Mouse (Mus musculus) ovary, adult 2 months (tissue): ENCODE data around the gene Vps72. TPM values are rescaled to one million over a fixed set of nuclear protein-coding genes. Genes with fewer than 3 reads are reported as not detected.

Experiments used
- polyA plus RNA-seq: library from polyadenylated mRNA; depleted of rRNA; stranded (reverse); fragments of >200 nt; gene quantifications from 2 replicates; pipeline ENCODE4 v1.2.3, GENCODE M21; 2012; rRNA removed

Gene Vps72
- 109 and 113 TPM in 2 replicates for polyA plus RNA-seq

DNA sequence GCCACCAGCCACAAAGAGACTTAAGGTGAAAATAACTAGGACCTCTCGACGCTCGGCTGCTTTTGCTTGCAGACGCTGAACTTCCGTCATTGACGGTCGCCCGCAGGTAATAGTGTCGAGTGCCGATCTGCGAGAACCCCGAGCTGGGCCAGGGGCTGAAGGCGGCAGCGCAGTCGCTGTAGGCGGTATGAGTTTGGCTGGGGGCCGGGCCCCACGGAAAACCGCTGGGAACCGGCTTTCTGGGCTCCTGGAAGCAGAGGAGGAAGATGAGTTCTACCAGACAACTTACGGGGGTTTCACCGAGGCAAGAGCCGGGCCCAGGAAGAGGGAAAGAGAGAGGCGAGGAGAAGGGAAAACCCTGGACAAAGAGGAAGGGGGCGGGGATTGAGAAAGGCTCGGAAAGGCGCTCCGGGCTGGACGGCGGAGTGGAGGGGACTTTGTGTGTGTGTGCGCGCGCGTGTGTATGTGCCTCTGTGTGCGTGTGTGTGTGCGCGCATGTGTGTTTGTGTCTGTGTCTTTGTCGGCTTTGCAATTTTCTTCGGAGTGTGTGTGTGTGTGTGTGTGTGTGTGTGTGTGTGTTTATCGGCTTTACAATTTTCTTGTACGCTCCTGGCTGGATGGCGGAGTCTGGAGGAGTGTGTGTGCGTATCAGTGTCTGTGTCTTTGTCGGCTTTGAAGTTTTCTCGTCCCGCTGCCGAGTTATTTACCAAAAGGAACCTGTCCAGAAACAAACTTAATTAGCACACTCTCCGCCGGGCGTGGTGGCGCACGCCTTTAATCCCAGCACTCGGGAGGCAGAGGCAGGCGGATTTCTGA is at the start of gene Vps72:
Gene Vps72 (plus strand): TSS at position 112 of the 816 bp plus-strand sequence.

DNA sequence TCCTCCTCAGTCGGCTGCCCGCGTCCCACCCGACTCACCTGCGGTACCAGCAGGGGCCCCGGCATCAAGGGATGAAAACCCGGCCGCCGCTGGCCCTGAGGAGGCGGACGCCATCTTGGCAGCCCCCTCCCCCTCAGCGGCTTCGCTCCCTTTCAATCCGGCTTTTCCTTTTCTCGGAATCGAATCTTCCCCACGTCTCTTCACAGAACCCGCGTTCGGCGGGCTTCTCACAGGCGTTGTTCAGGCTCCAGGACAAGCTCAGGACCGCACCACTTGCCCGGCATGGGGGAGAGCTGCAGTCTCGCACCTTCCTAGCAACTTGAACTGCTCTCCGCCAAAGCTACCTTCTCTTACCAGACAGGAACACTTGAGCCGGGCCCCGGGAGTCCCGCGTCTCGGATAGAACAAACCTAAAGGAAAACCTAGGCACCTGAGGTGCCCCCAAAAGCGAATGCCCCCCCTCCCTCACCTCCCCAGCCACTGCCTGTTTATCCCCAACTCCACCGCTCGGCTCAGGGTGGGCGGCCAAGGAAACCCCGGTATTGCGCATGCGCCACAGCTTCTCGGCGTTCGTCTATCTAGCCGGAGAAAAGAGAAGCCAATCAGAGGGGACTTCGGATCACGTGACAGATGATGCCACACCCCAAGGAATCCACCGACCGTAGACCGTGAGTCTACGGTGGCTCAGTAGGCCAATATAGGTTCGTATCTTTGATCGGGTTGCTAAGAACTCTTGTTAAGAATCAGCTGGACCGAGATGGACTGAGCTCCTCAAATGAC is 4.3 kb upstream of the Vps72 start, which contains the start of gene Pip5k1a:
Gene Pip5k1a (minus strand): TSS at position 593 of the 780 bp plus-strand sequence.

DNA sequence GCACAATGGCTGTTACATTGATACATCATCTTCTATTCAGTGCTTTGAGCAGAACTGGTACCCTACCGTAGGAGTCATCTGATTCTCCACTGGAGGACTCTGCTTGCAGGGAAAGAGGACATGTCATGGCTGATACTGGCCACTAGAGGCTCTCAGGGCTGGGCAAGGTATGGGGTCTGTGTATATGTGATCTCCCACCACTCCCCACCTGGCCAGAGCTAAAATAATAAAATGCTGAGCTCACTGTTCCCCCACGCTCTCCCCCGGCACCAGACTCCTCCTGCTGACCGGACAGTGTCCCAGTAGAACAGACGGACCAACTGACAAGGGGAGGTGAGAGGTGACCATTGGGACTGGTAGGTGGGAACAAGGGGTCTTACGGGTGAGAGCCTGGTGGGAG is 13.4 kb downstream of the Vps72 start, which contains the start of gene Tmod4:
Gene Tmod4 (plus strand): TSS at position 231 of the 400 bp plus-strand sequence.

DNA sequence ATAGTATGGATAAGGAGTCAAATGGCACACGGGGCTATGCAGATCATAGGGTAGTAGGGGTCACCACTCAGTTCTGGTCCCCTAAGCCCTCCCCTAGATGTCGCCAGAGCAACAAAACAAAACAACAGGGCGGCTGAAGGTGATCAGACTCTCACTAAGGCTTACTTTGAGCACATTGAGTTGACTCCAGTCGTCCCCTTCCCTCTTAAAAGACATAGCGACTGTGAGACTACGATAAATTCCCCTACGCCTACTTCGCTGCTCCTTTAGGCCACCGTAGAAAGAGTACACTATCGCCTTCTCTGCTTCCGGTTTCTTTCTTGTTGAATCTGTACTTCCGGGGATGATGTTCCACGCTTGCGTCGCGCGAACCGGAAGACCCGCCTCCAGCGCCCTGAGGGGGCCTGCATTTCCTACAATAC is 22.9 kb downstream of the Vps72 start, which contains the start of the genes Scnm1 and Lysmd1:
Gene Scnm1 (minus strand): TSS at position 332 of the 422 bp plus-strand sequence.
Gene Lysmd1 (plus strand): TSS at position 409 of the 422 bp plus-strand sequence.

DNA sequence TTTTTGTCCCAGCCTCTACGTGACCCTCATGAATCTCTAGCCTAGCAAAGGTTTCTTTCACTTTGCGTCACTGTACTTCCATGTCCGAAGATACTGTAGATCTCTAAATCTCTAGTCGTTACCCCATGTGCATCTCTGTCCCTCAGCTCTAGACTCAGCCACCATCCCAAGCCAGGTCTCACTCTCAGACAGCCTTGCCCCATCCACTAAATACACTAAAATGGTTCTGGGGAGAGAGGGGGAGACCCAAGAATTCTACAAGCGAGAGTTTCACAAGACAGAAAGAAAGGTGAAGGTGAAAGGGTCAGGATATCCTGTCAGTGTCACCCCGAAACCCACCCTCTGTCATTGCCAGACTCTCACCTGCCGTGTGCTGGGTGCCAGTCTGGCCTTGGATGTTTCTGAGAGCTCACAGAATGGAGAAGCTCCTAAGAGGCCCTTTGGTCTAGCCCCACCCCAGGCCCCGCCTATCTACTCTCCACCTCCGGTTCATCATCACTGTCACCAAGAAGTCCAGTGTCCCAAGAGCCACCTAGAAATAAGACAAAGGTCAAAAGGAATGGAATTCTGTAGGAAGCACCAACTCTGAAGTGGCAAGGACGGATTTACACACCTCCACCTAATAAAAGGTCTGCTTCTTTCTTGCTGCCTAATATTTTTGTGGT is 31.3 kb downstream of the Vps72 start, which contains the start of gene Tnfaip8l2:
Gene Tnfaip8l2 (minus strand): TSS at position 409 of the 665 bp plus-strand sequence.

DNA sequence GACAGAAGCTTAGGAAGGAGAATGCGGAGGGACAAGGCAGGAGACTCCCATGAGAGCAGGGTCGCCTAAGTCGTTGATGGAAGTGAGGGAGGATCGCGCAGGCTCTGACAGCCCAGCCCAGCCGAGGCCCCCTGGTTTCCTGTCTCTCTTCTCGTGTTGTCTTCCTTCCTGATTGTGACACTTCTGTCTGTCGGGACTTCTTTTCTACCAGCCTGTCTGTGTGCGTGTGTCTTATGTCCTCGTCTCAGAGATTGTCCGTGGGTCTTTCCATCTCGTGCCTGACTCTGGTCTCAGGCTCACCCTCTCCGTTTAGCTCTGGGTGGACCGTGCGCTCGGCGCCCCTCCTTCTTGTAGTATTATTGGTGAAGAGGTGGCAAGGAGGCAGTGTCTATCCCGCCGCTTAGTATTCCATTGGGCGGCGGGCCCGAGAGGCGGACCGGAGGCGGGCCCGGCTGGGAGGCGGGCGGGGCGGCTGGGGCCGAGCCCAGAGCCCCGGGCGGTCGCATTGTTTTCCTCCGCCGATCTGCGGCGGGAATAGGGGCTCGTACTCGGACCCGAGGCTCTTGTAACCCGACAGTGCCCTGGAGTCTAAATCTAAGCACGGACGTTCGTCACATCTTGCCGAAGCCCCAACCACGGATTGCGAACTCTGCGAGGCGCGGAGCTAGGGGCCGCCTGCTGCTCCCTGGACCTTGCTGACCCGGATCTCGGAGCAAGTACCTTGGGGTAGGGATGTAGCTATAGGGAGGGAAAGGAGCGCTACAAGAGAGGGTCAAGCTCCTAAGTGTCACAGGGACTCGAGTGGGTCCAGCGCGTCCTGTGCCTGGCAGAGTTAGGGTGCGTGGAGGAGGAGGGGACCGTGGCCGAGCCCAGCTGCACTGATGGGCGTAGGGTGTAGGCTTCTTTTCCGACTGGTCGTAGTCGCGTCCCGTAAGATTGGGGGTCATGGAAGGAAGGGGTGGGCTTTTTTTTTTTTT is 49.5 kb downstream of the Vps72 start, which contains the start of gene Sema6c:
Gene Sema6c (plus strand): TSS at position 471 of the 977 bp plus-strand sequence.

Other genes with a start within 250 kb of the Vps72 start
- gene Psmb4, start 224.1 kb upstream of the Vps72 start, polyA plus RNA-seq = 212 and 235 TPM in 2 replicates
- 95.2 and 101 TPM in 2 replicates for gene Selenbp1, start 178.0 kb upstream of the Vps72 start, polyA plus RNA-seq
- 22.2 and 27.5 TPM in 2 replicates for gene Rfx5, start 156.9 kb upstream of the Vps72 start, polyA plus RNA-seq
- 45.6 and 48.2 TPM in 2 replicates for gene Pi4kb, start 136.3 kb upstream of the Vps72 start, polyA plus RNA-seq
- 33.2 and 37.2 TPM in 2 replicates for gene Zfp687, start 95.6 kb upstream of the Vps72 start, polyA plus RNA-seq
- 182 and 241 TPM in 2 replicates for gene Psmd4, start 68.4 kb upstream of the Vps72 start, polyA plus RNA-seq
- gene Pip5k1a, start 4.1 kb upstream of the Vps72 start, polyA plus RNA-seq = 21.6 and 26.0 TPM in 2 replicates
- gene Tmod4, start 13.5 kb downstream of the Vps72 start, polyA plus RNA-seq = 0.54 and 0.90 TPM in 2 replicates
- gene Scnm1, start 23.0 kb downstream of the Vps72 start, polyA plus RNA-seq = 27.2 and 45.0 TPM in 2 replicates
- gene Lysmd1, start 23.1 kb downstream of the Vps72 start, polyA plus RNA-seq = 5.7 and 5.8 TPM in 2 replicates
- gene Tnfaip8l2, start 31.3 kb downstream of the Vps72 start, polyA plus RNA-seq = 9.1 and 13.7 TPM in 2 replicates
- gene Sema6c, start 49.4 kb downstream of the Vps72 start, polyA plus RNA-seq = 45.0 and 53.2 TPM in 2 replicates
- 8.6 and 10.3 TPM in 2 replicates for gene Gabpb2, start 106.9 kb downstream of the Vps72 start, polyA plus RNA-seq
- 36.7 and 47.9 TPM in 2 replicates for gene Cdc42se1, start 117.7 kb downstream of the Vps72 start, polyA plus RNA-seq
- gene Mllt11, start 121.1 kb downstream of the Vps72 start, polyA plus RNA-seq = 12.2 and 17.0 TPM in 2 replicates
- gene Gm128, start 130.6 kb downstream of the Vps72 start, polyA plus RNA-seq = 0.68 and 1.1 TPM in 2 replicates
- 3.2 and 4.9 TPM in 2 replicates for gene Bnipl, start 140.2 kb downstream of the Vps72 start, polyA plus RNA-seq
- 164 and 221 TPM in 2 replicates for gene Mindy1, start 170.3 kb downstream of the Vps72 start, polyA plus RNA-seq
- 21.5 and 27.0 TPM in 2 replicates for gene Prune1, start 171.1 kb downstream of the Vps72 start, polyA plus RNA-seq
- gene Anxa9, start 196.2 kb downstream of the Vps72 start, polyA plus RNA-seq = 2.6 and 3.0 TPM in 2 replicates
- 71.0 and 104 TPM in 2 replicates for gene Cers2, start 203.8 kb downstream of the Vps72 start, polyA plus RNA-seq
- gene Setdb1, start 246.2 kb downstream of the Vps72 start, polyA plus RNA-seq = 14.4 and 18.9 TPM in 2 replicates